Mouse (Mus musculus) liver, embryonic 14.5 days (tissue): Measurements from ENCODE around the gene Sos1. TPM values are rescaled to one million over a fixed set of nuclear protein-coding genes. Genes with fewer than 3 reads are reported as not detected.
A peak's percentile ranks its signal among the peaks of the same experiment; 100 is the strongest.

ENCODE experiments used
- ATAC-seq: fragments of 200-750 bp; cut with Nextera tagmentation; 2 replicates; pipeline ENCODE4 v1.8.0; 2017; ENCODE audit warnings: moderate number of reproducible peaks, mild to moderate bottlenecking, moderate library complexity; ENCODE audit not compliant: insufficient read depth
- DNase-seq, 3 experiments: peaks; one replicate each; pipeline ENCODE4 v3.0.0-alpha.2; 2012 to 2013; ENCODE audit warnings: low read depth in 3 of 3, low spot score in 3 of 3
- H3K27ac ChIP-seq: fragments of 300-500 bp; sonication (generic); 2 replicates; pipeline ENCODE4 v1.5.1; 2014; ENCODE audit warnings: moderate library complexity, mild to moderate bottlenecking, control low read depth, inconsistent platforms
- H3K27me3 ChIP-seq: fragments of 300-500 bp; sonication (generic); 2 replicates; pipeline ENCODE4 v1.6.1; 2014; ENCODE audit warnings: mild to moderate bottlenecking, low read length, moderate library complexity; ENCODE audit not compliant: control insufficient read depth, insufficient read depth
- H3K36me3 ChIP-seq: fragments of 300-500 bp; sonication (generic); replicated peaks from 2 replicates; pipeline ENCODE4 v1.6.1; 2014; ENCODE audit warnings: low read depth; ENCODE audit not compliant: control insufficient read depth, insufficient read depth
- H3K4me1 ChIP-seq, 2 experiments: fragments of 200-500 bp in 1 of 2; fragments of 300-500 bp in 1 of 2; sonication (generic) in 1 of 2; replicated peaks; 2 replicates each; pipeline ENCODE4 v1.6.1; 2012 to 2014; ENCODE audit warnings: antibody characterized with exemption in 1 of 2, inconsistent platforms in 1 of 2, low read length in 1 of 2; ENCODE audit not compliant: control insufficient read depth in 2 of 2, insufficient read depth in 2 of 2
- H3K4me2 ChIP-seq: fragments of 300-500 bp; sonication (generic); 2 replicates; pipeline ENCODE4 v1.6.1; 2014; ENCODE audit warnings: low read depth, mild to moderate bottlenecking, control low read depth, moderate library complexity
- H3K4me3 ChIP-seq, 2 experiments: fragments of 200-500 bp in 1 of 2; fragments of 300-500 bp in 1 of 2; sonication (generic) in 1 of 2; 2 replicates each; pipeline ENCODE4 v1.5.1; 2012 to 2014; ENCODE audit warnings: low read depth in 2 of 2, low read length in 2 of 2, mild to moderate bottlenecking in 2 of 2, control low read depth in 1 of 2, inconsistent platforms in 1 of 2, moderate library complexity in 1 of 2; ENCODE audit not compliant: insufficient read depth in 1 of 2
- H3K9ac ChIP-seq: fragments of 300-500 bp; sonication (generic); replicated peaks from 2 replicates; pipeline ENCODE4 v1.6.1; 2014; ENCODE audit warnings: mild to moderate bottlenecking, control low read depth, moderate library complexity
- H3K9me3 ChIP-seq: fragments of 300-500 bp; sonication (generic); 2 replicates; pipeline ENCODE4 v1.6.1; 2016; ENCODE audit warnings: low read length, mixed read lengths; ENCODE audit not compliant: control insufficient read depth
- CTCF ChIP-seq: IDR thresholded peaks from 2 replicates; pipeline ENCODE4 v1.5.1; 2016; ENCODE audit warnings: antibody characterized with exemption, low read depth, control low read depth
- EP300 ChIP-seq: IDR thresholded peaks from 2 replicates; pipeline ENCODE4 v1.6.1; 2016; ENCODE audit warnings: antibody characterized with exemption, low read depth
- WGBS: fragments of 180-500 bp; shearing (Covaris S2); extraction: QIAGEN DNeasy Blood & Tissue Kit; methylation state at CpG from one replicate; pipeline ENCODE4 v1.1.7; 2014; ENCODE audit not compliant: insufficient replicate concordance; 5-methylcytosine and 5-hydroxymethylcytosine counted together
- polyA plus RNA-seq, 2 experiments: library from polyadenylated mRNA; depleted of rRNA in 1 of 2; stranded (reverse) in 1 of 2; unstranded in 1 of 2; fragments of >200 nt; fragmentation: Nextera tagmentation in 1 of 2; extraction: Ambion mirVana in 1 of 2; gene quantifications; 2 replicates each; pipeline versions ENCODE4 v1.2.1 to v1.2.3; 2012 to 2014

Sos1 gene
- polyA plus RNA-seq, 2 experiments = 1.3 to 1.7 TPM

DNA sequence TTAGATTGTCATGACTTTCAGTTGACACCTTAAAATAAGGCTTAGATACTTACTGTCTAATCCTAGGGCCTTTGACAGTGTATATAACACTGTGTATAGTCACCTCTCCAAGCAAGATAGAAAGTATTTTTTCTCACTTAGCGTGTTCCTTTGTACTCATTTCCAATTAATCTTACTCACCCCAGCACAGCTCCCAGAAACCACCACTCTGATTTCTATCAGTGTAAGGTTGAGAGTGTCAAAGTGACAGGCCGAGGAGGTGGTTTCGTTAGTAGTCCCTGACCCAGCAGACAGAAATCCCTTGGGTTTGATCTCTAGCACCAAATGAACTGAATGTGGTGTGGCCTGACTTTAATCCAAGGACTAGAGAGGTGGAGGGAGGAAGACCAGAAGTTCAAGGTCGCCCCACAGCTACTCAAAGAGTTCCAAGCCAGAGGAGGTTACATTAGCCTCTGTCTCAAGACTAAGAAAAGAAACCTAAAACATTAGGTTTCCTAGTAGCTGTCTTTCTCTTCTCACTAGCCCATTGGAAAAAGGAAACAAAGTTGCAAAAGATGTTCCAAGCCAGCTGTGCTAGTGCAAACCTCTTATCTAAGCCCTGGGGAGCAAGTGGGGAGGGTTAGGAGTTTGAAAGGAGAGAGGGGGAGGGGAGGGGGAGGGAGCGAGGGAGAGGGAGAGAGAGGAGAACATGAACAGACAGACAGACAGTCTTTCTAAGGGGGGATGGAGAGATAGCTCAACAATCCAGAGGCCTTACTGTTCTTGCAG, 21.0 kb upstream of the Sos1 start:
- Histone ChIP-seq H3K27ac (no peak overlapping the region), H3K4me1 (peaks cover 0 to 16% of the 10 kb centered on the region in 2 experiments; a peak in 3 of 4 replicates), H3K9me3 (no peaks in the 10 kb centered on the region), H3K27me3 (no peaks in the 10 kb centered on the region), H3K4me3 (no peak overlapping the region), H3K4me2 (no peak overlapping the region), H3K36me3 (no peaks in the 10 kb centered on the region), H3K9ac (no peak overlapping the region)
- no peak for DNase-seq
- peak; percentile 47; the same call in 1 of the 2 replicates for ATAC-seq
- 21% methylated on average over 5 of the region's 5 CpGs for WGBS
- TF ChIP-seq EP300 = no peak
- no peak for TF ChIP-seq CTCF

DNA sequence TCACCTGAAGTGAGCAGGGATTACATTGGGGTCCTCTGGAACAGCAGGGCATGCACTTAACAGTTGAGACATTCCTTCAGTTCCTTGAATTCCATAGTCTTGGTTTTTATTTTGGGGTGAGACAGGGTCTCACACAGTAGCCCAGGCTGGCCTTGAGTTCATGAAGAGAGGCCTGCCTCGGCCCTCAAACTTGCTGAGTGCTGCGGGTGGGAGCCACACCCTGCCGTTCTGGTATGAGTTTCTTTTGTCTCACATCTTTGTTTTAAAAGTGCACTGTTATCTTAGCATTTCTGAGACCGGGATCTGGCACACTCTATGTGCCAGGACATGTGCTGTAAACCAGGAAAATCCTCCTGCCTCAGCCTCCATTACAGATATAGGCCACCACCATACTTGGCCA, 19.8 kb upstream of the Sos1 start:
- no peak for ATAC-seq
- peaks cover 0 to 16% of the 10 kb centered on the region in 2 experiments; a peak in 3 of 4 replicates for H3K4me1 ChIP-seq
- no peak overlapping the region for H3K9ac ChIP-seq
- DNase-seq = no peak
- no peaks in the 10 kb centered on the region for H3K9me3 ChIP-seq
- H3K4me2 ChIP-seq = no peak overlapping the region
- no peak for TF ChIP-seq EP300
- TF ChIP-seq CTCF = no peak
- WGBS = 15% methylated on average over 4 of the region's 4 CpGs
- no peak overlapping the region for H3K27ac ChIP-seq
- no peaks in the 10 kb centered on the region for H3K36me3 ChIP-seq
- H3K27me3 ChIP-seq = no peaks in the 10 kb centered on the region
- H3K4me3 ChIP-seq = no peak overlapping the region

DNA sequence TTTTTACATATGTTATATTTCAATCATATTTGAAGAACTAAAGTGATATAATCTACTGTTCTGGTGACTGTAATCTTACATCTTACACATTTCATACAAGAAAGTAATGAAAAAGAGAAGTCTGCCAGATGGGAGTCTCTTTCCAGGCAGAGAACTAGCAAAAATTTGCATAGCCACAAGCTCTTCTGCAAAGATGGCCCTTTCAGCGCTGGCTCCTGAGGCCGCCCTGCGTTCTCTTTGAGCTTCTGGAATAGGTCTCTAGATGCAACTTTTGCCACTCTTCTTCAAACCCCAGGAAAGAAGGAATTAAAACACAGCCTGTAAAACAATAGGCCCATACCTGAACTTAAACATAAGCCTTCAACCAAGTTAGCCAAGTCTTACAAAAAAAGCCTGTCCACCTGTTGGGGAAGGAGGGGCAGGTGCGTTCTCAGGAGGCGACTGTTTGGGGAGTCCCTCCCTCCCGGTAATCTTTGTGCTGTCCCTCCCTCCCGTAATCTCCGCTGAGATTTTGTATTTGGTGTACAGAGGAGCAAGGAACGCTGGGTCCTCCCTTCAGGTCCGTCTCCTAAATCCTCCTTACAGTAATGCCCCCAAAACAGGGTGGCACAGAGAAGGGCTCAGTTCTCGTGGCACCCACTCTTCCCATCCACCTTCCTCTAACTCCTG, 18.5 kb upstream of the Sos1 start:
- Histone ChIP-seq H3K4me3 (no peak overlapping the region), H3K27ac (no peak overlapping the region), H3K9ac (no peak overlapping the region), H3K4me1 (peaks cover 0 to 16% of the 10 kb centered on the region in 2 experiments; a peak in 3 of 4 replicates), H3K27me3 (no peaks in the 10 kb centered on the region), H3K9me3 (no peaks in the 10 kb centered on the region), H3K4me2 (no peak overlapping the region), H3K36me3 (no peaks in the 10 kb centered on the region)
- no peak for DNase-seq
- 60% methylated on average over 11 of the region's 11 CpGs for WGBS
- TF ChIP-seq EP300 (no peak), CTCF (no peak)
- no peak for ATAC-seq

DNA sequence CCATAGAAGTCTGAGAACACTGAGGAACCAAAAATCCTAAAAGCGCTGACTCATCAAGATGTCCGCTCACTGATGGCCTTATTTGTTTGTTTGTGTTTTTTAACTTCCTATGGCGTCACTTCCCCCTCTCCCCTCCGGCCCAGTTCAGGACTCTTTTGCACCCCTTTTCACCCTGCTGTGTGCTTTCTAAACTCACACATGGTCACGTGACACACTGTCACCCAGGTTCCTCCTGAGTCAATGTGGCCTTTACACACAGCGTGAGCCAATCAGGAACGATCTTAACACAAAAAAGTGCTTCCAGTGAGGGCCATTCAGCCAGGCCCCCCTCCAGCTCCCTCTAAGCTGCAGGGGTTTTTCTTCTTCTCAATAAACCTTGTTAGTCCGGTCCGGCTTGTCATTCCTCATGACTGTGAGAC, 16.9 kb upstream of the Sos1 start:
- Histone ChIP-seq H3K4me3 (no peak overlapping the region), H3K9ac (no peak overlapping the region), H3K4me2 (no peak overlapping the region), H3K9me3 (no peaks in the 10 kb centered on the region), H3K4me1 (peaks cover 0 to 13% of the 10 kb centered on the region in 2 experiments; a peak in 3 of 4 replicates), H3K27me3 (no peaks in the 10 kb centered on the region), H3K27ac (no peak overlapping the region), H3K36me3 (no peaks in the 10 kb centered on the region)
- ATAC-seq (no peak), DNase-seq (no peak)
- WGBS = 82% methylated on average over 9 of the region's 9 CpGs
- no peak for TF ChIP-seq CTCF
- no peak for TF ChIP-seq EP300

DNA sequence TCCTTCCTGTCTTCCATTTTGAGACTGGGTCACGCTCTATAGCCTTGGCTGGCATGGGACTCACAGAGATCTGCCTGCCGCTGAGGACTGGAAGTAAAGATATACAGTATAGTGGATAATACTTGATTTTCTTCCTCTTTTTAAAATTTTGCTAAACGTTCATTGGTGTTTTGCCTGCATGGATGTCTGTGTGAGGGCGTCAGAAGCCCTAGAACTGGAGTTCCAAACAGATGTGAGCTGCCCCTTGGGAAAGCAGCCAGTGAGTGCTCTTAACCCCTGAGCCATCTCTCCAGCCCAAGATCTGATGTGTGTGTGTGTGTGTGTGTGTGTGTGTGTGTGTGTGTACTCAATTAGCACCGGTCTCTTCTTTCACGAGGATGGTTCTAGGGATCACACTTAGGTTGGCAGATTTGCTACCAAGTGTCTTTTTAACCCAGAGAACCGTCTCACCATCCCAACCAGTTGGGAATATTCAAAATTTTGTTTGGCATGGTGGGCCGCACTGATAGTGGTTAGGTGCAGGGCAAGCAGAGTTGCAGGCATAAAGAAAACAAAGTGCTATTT, 16.4 kb upstream of the Sos1 start:
- WGBS = 65% methylated on average over 8 of the region's 8 CpGs
- no peak overlapping the region for H3K4me2 ChIP-seq
- no peak overlapping the region for H3K27ac ChIP-seq
- no peaks in the 10 kb centered on the region for H3K9me3 ChIP-seq
- H3K27me3 ChIP-seq = no peaks in the 10 kb centered on the region
- ATAC-seq (no peak), DNase-seq (no peak)
- H3K4me1 ChIP-seq = peaks cover 0 to 12% of the 10 kb centered on the region in 2 experiments; a peak in 3 of 4 replicates
- no peaks in the 10 kb centered on the region for H3K36me3 ChIP-seq
- H3K9ac ChIP-seq = no peak overlapping the region
- H3K4me3 ChIP-seq = no peak overlapping the region
- TF ChIP-seq CTCF = no peak
- no peak for TF ChIP-seq EP300
